8 mouse cellular contexts compared by ENCODE assay signal in genomic region chr11:80508361-80509175, GRCm38 (mm10). TPM values are rescaled to one million over a fixed set of nuclear protein-coding genes. Genes with fewer than 3 reads are reported as not detected.
DNase-seq lines count a peak whose midpoint lies in the region; ATAC-seq and TF ChIP-seq lines count a peak whose summit lies in the region.

No protein-coding gene starts in this region.

- TF ChIP-seq POLR2A in olfactory bulb, adult 2 months (IDR thresholded peaks at IDR 0.05; ENCODE audit: insufficient read depth, low read depth, low read length) = no peak

- no peak overlapping the region for H3K4me2 ChIP-seq in liver, embryonic 13.5 days
- no peak overlapping the region for H3K4me2 ChIP-seq in kidney, embryonic 15.5 days

- H3K36me3 ChIP-seq in liver, embryonic 13.5 days = no peaks in the 10 kb centered on the region
- H3K36me3 ChIP-seq in kidney, embryonic 15.5 days = no peaks in the 10 kb centered on the region

- H3K4me3 ChIP-seq in liver, embryonic 13.5 days (replicated peaks) = no peak overlapping the region
- H3K4me3 ChIP-seq in olfactory bulb, adult 2 months (ENCODE audit: insufficient read depth, low read depth, low read length) = no peak overlapping the region; the same call in 1 of the 2 replicates
- no peak overlapping the region for H3K4me3 ChIP-seq in kidney, embryonic 15.5 days (replicated peaks)

- no peak for TF ChIP-seq CTCF in olfactory bulb, adult 2 months (IDR thresholded peaks at IDR 0.05; ENCODE audit: insufficient read depth, low read depth, low read length)

- WGBS in liver, embryonic 13.5 days (ENCODE audit: insufficient replicate concordance) = 15% methylated on average over 19 of the region's 19 CpGs
- 27% methylated on average over 19 of the region's 19 CpGs for WGBS in olfactory bulb, adult 2 months
- WGBS in kidney, embryonic 15.5 days = 49% methylated on average over 19 of the region's 19 CpGs

- H3K4me1 ChIP-seq in liver, embryonic 13.5 days (replicated peaks) = peaks cover 23% of the 10 kb centered on the region
- peaks cover 58% of the 10 kb centered on the region for H3K4me1 ChIP-seq in olfactory bulb, adult 2 months (ENCODE audit: control insufficient read depth, insufficient read depth, low read length)
- H3K4me1 ChIP-seq in kidney, embryonic 15.5 days = peaks cover 9% of the 10 kb centered on the region

- H3K9ac ChIP-seq in liver, embryonic 13.5 days = no peak overlapping the region
- H3K9ac ChIP-seq in kidney, embryonic 15.5 days = no peak overlapping the region

- H3K9me3 ChIP-seq in liver, embryonic 13.5 days (replicated peaks) = no peaks in the 10 kb centered on the region
- H3K9me3 ChIP-seq in kidney, embryonic 15.5 days (replicated peaks) = no peaks in the 10 kb centered on the region

- no peaks in the 10 kb centered on the region for H3K27me3 ChIP-seq in liver, embryonic 13.5 days
- no peaks in the 10 kb centered on the region for H3K27me3 ChIP-seq in kidney, embryonic 15.5 days

- DNase-seq in A20 (ENCODE audit: low read depth, low spot score) = peak; percentile 92
- peak; percentile 60 to 70 for DNase-seq in CD8-positive naive resting alpha-beta T cell, adult 2 months (ENCODE audit: low read depth in 2 of 2, low spot score in 2 of 2)
- peak; percentile 44 for DNase-seq in gastrocnemius, postnatal 25 days
- peak; percentile 10 for DNase-seq in liver, embryonic 13.5 days
- DNase-seq in layer of hippocampus, postnatal 25 days (ENCODE audit: extremely low spot score in 1 of 2, low spot score in 1 of 2) = no peak
- DNase-seq in adrenal gland, postnatal 25 days = no peak

- H3K27ac ChIP-seq in liver, embryonic 13.5 days = no peak overlapping the region
- peak overlapping the region; percentile 79 for H3K27ac ChIP-seq in olfactory bulb, adult 2 months (ENCODE audit: insufficient read depth, low read depth, low read length)
- no peak overlapping the region for H3K27ac ChIP-seq in kidney, embryonic 15.5 days

- ATAC-seq in liver, embryonic 13.5 days (ENCODE audit: low read depth) = no peak
- no peak for ATAC-seq in kidney, embryonic 15.5 days (replicated peaks; ENCODE audit: low FRiP score)

RNA-seq across cellular contexts. Expression of gene Cdk5r1, which starts 31.7 kb away (rescaled TPM):
- total RNA-seq in gastrocnemius, postnatal 25 days (2021) = under 1 TPM; 0.36 to 0.75 TPM
- polyA plus RNA-seq in liver, embryonic 13.5 days (2015; fragmentation: Nextera tagmentation; extraction: Ambion mirVana) = 0.41 TPM in 2 replicates
- polyA plus RNA-seq in olfactory bulb, adult 2 months (2012; ENCODE audit: insufficient read depth, insufficient read length, low replicate concordance, missing spikeins) = 97.4 and 147 TPM in 2 replicates
- 1.1 and 1.3 TPM in 2 replicates for polyA plus RNA-seq in kidney, embryonic 15.5 days (2015; fragmentation: Nextera tagmentation; extraction: Ambion mirVana)
- total RNA-seq in layer of hippocampus, postnatal 25 days (2021) = 100 to 1,000 TPM; 233 to 240 TPM
- total RNA-seq in adrenal gland, postnatal 25 days (2021) = 2.7 and 3.2 TPM in 2 replicates

Comparison
In these comparisons a context has a peak if more than half of its experiments do, and no peak if none do; other contexts are left out.
1. DNase-seq: peak in A20 (single experiment), CD8-positive naive resting alpha-beta T cell, adult 2 months (2 of 2), gastrocnemius, postnatal 25 days (single experiment) and liver, embryonic 13.5 days (single experiment); none in layer of hippocampus, postnatal 25 days (0 of 2) and adrenal gland, postnatal 25 days (single experiment).
2. RNA of gene Cdk5r1, which starts 31.7 kb away (total RNA-seq): 233 to 240 TPM in layer of hippocampus, postnatal 25 days; 2.7 to 3.2 TPM in adrenal gland, postnatal 25 days and 0.36 to 0.75 TPM in gastrocnemius, postnatal 25 days; every median in the first group is over 10 times any median in the second.